14 mouse cellular contexts compared by ENCODE assay signal in the genomic region with DNA sequence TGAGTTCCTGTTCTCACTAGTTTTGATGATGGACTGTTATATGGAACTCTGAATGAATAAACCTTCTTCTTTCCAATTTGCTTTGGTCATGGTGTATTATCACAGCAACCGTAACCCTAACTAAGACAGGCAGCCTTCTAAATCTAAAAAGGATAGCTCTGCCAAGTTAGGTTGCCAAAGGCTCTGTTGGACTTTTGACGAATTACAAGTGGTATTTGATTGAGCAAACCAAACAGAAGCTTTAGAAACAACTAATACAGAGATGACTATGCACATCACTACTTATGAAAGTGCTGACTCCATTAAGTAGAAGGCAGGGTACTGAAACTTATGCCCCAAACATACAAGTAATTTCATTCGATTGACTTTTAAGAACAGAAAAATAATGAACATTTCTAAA.
"Had no signal": no experiment of that assay in that cellular context is flagged by ENCODE, and none has a peak within 500 bp of the region (broad histone marks: within the 10 kb centered on the region; RNA-seq: fewer than 3 reads in every experiment).

No protein-coding gene starts in this region.

- H3K4me3 ChIP-seq: lung, embryonic 15.5 days; megakaryocyte, embryonic 14.5 days; midbrain, embryonic 13.5 days; midbrain, embryonic 15.5 days; neural tube, embryonic 12.5 days; stomach, embryonic 15.5 days had no signal

- H3K27me3 ChIP-seq: lung, embryonic 15.5 days; megakaryocyte, embryonic 14.5 days; midbrain, embryonic 13.5 days; midbrain, embryonic 15.5 days; neural tube, embryonic 12.5 days; stomach, embryonic 15.5 days had no signal

- H3K4me1 ChIP-seq: lung, embryonic 15.5 days; midbrain, embryonic 13.5 days; midbrain, embryonic 15.5 days; neural tube, embryonic 12.5 days; stomach, embryonic 15.5 days had no signal

- H3K4me2 ChIP-seq: lung, embryonic 15.5 days; midbrain, embryonic 11.5 days; midbrain, embryonic 13.5 days; midbrain, embryonic 15.5 days; neural tube, embryonic 12.5 days; stomach, embryonic 15.5 days had no signal

- H3K27ac ChIP-seq: lung, embryonic 15.5 days; macrophage; midbrain, embryonic 13.5 days; midbrain, embryonic 15.5 days; neural tube, embryonic 12.5 days; stomach, embryonic 15.5 days; stomach, postnatal 0 days had no signal

- DNase-seq: lung, adult 2 months; lung, postnatal 10 days; right cerebral cortex, postnatal 14 days; thymus, adult 2 months; thymus, postnatal 36 days had no signal

- H3K9ac ChIP-seq: lung, embryonic 15.5 days; midbrain, embryonic 13.5 days; midbrain, embryonic 15.5 days; neural tube, embryonic 12.5 days; stomach, embryonic 15.5 days had no signal

- ATAC-seq: midbrain, embryonic 13.5 days; midbrain, embryonic 15.5 days had no signal

- H3K9me3 ChIP-seq: lung, embryonic 15.5 days; megakaryocyte, embryonic 14.5 days; midbrain, embryonic 13.5 days; midbrain, embryonic 15.5 days; neural tube, embryonic 12.5 days; stomach, embryonic 15.5 days had no signal
